Mouse (Mus musculus) testis, adult 2 months (tissue): ENCODE results near the gene Plin1.

Experiments
- CTCF ChIP-seq: fragments of 200-500 bp; IDR thresholded peaks from 2 replicates; pipeline ENCODE4 v1.5.1; 2012; ENCODE audit warnings: low read depth, mild to moderate bottlenecking, inconsistent platforms, low read length, moderate library complexity; ENCODE audit not compliant: control insufficient read depth, insufficient read depth, insufficient replicate concordance
- POLR2A ChIP-seq: fragments of 200-500 bp; IDR thresholded peaks from 2 replicates; pipeline ENCODE4 v1.6.1; 2012; ENCODE audit warnings: low read depth, mild to moderate bottlenecking, inconsistent platforms, low read length, moderate library complexity; ENCODE audit not compliant: control insufficient read depth

- no peak for TF ChIP-seq POLR2A
- TF ChIP-seq CTCF = no peak
Measured at GRCm38 (mm10) chr7:79696495-79696894, 36.2 kb downstream of the Plin1 start.
